Mouse (Mus musculus) ES-Bruce4 (cell line): ENCODE measurements at regions not wholly inside any gene's neighbourhood (a gene's known extent, or its start where the extent isn't known, plus 50 kb on each side); places are given as distances from the start of the nearest gene placed in this dataset.
A peak's percentile ranks its signal among the peaks of the same experiment; 100 is the strongest.

Experiments
- H3K27ac ChIP-seq: 2 replicates; pipeline ENCODE4 v1.5.1; 2012; ENCODE audit warnings: low read length, inconsistent platforms; ENCODE audit not compliant: insufficient read depth
- H3K27me3 ChIP-seq: 2 replicates; pipeline ENCODE4 v1.6.1; 2012; ENCODE audit warnings: mild to moderate bottlenecking, low read length, inconsistent platforms; ENCODE audit not compliant: control insufficient read depth, poor library complexity, insufficient read depth, severe bottlenecking
- H3K36me3 ChIP-seq: 2 replicates; pipeline ENCODE4 v1.6.1; 2012; ENCODE audit warnings: inconsistent platforms, mild to moderate bottlenecking, low read length, moderate library complexity; ENCODE audit not compliant: control insufficient read depth, poor library complexity, insufficient read depth, severe bottlenecking
- H3K4me1 ChIP-seq: one replicate; pipeline ENCODE4 v1.8.1; 2011; ENCODE audit warnings: low read length; ENCODE audit not compliant: control insufficient read depth, insufficient read depth
- H3K4me3 ChIP-seq: 2 replicates; pipeline ENCODE4 v1.5.1; 2011; ENCODE audit warnings: low read depth, mild to moderate bottlenecking, low read length
- H3K9ac ChIP-seq: 2 replicates; pipeline ENCODE4 v1.6.1; 2012; ENCODE audit warnings: low read depth, mild to moderate bottlenecking, inconsistent platforms; ENCODE audit not compliant: poor library complexity, severe bottlenecking
- H3K9me3 ChIP-seq: replicated peaks from 2 replicates; pipeline ENCODE4 v1.6.1; 2012; ENCODE audit warnings: mild to moderate bottlenecking, low read length, inconsistent platforms; ENCODE audit not compliant: control insufficient read depth, poor library complexity, insufficient read depth, severe bottlenecking
- CTCF ChIP-seq: IDR thresholded peaks from one replicate; pipeline ENCODE4 v1.8.1; 2011; ENCODE audit warnings: low read depth, low read length
- EP300 ChIP-seq: IDR thresholded peaks from 2 replicates; pipeline ENCODE4 v1.6.1; 2011; ENCODE audit warnings: low read depth, low read length; ENCODE audit not compliant: insufficient read depth
- POLR2A ChIP-seq: IDR thresholded peaks from one replicate; pipeline ENCODE4 v1.8.1; 2011; ENCODE audit warnings: low read length; ENCODE audit not compliant: insufficient read depth

DNA sequence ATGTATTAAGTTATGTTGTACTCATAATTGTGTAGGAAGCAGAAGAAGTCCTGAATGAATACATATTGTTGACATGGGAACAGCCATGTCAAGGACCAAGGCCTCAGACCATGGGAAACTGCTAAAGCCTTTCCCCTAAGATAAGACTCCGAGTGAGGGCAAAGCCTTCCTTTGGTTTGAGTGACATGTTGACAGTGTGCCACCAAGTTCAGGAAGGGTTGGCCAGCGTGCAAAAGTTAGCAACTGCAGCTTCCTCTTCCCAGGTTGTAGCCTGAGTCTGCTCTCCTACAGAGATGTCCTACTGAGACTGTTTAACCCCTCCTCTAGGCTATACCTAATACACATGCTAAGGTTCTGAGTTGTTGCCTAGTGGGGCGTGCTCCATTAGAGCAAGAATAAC is 334.5 kb downstream of the Wdr20rt start:
- Histone ChIP-seq H3K9me3 (no peaks in the 10 kb centered on the region), H3K36me3 (no peaks in the 10 kb centered on the region), H3K27ac (no peak overlapping the region), H3K27me3 (no peaks in the 10 kb centered on the region), H3K9ac (no peak overlapping the region), H3K4me3 (no peak overlapping the region), H3K4me1 (no peaks in the 10 kb centered on the region)
- no peak for TF ChIP-seq POLR2A
- no peak for TF ChIP-seq CTCF
- no peak for TF ChIP-seq EP300

DNA sequence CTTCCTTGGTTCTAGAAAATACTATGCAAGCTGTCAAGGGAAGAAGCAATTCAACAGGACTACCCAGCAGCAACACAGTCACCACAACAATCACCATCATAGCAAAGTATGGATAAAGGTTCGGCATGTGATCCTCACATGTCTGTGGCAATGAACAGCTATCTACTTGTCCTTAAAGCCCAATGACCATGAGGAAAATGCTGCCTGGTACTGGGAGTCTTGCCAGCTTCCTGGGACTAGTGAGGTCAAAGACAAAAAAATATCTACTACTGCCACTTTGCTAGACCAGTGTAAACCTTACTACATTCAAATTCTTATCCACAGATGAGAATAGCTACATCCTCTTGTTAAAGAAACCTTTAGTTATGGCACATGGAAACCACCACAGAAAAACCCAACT is 346.3 kb downstream of the Wdr20rt start:
- Histone ChIP-seq H3K27ac (no peak overlapping the region), H3K27me3 (no peaks in the 10 kb centered on the region), H3K36me3 (no peaks in the 10 kb centered on the region), H3K9me3 (no peaks in the 10 kb centered on the region), H3K9ac (no peak overlapping the region), H3K4me3 (no peak overlapping the region), H3K4me1 (no peaks in the 10 kb centered on the region)
- TF ChIP-seq CTCF: no peak
- TF ChIP-seq POLR2A: no peak
- TF ChIP-seq EP300: no peak

DNA sequence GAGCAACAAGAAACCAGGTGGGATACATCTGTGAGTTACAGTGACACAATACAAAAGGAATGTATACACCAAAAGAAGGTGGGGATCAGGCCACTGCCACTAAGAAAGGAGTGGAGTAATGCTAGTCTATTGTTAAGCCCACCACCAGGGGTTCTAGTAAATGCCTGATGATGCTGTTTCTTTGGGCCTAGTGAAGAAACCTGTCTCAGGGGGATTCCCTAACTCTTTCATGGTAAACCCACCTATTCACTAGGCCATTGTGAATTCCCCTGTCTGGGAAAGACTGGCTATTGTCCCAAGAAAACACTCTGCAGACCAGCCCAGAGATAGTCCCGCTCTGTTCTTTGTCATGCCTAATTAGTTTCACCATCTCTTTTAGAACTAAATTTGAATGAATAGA is 368.2 kb downstream of the Wdr20rt start:
- H3K36me3 ChIP-seq: no peaks in the 10 kb centered on the region
- no peak overlapping the region for H3K27ac ChIP-seq
- no peak overlapping the region for H3K4me3 ChIP-seq
- H3K9me3 ChIP-seq: peaks cover 4% of the 10 kb centered on the region; the same call in 1 of the 2 replicates
- H3K9ac ChIP-seq: no peak overlapping the region
- no peaks in the 10 kb centered on the region for H3K27me3 ChIP-seq
- TF ChIP-seq POLR2A: no peak
- no peak for TF ChIP-seq CTCF
- TF ChIP-seq EP300: no peak
- H3K4me1 ChIP-seq: no peaks in the 10 kb centered on the region

DNA sequence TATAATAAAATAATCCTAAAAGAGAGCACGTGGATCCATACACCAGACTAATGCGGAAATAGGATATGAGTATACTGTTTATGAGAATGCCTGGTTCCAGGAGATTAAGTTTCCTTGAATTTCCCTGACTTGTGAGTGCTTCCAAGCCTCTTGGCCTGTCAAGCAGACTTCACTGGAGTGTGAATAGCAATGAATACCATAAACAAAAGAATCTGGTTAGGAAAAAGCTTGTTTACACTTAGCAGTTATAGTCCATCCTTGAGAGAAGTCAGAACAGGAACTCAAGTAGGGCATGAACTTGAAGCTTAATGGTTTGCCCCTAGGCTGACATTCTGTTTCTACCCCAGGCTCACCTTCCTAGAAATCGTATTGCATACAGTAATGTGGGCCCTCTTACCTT is 368.8 kb downstream of the Wdr20rt start:
- H3K9ac ChIP-seq: no peak overlapping the region
- H3K27ac ChIP-seq: peak overlapping the region; percentile 81
- H3K4me1 ChIP-seq: no peaks in the 10 kb centered on the region
- no peaks in the 10 kb centered on the region for H3K36me3 ChIP-seq
- H3K4me3 ChIP-seq: no peak overlapping the region
- H3K9me3 ChIP-seq: peaks cover 4% of the 10 kb centered on the region; the same call in 1 of the 2 replicates
- TF ChIP-seq EP300: no peak
- no peak for TF ChIP-seq POLR2A
- no peak for TF ChIP-seq CTCF
- H3K27me3 ChIP-seq: no peaks in the 10 kb centered on the region

DNA sequence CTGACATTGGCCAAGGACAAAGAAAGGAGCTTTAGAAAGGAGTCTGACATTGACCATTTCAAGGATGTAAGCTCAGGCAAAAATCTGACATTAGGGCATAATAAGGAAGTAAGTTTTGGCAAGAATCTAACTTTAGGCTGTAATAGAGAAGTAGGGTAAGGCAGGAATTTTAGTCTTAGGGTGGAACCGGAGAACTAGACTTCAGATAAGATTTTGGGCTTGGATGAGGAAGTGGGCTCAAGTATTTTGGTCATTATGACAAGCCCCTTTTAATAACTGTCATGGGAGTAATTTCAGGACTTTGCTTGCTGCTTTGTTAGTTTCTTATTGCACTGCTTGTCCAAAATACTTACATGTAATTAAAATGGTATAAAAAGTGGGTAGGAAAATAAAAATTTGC is 418.9 kb downstream of the Wdr20rt start:
- no peaks in the 10 kb centered on the region for H3K4me1 ChIP-seq
- H3K9ac ChIP-seq: no peak overlapping the region
- no peaks in the 10 kb centered on the region for H3K36me3 ChIP-seq
- H3K27ac ChIP-seq: no peak overlapping the region
- H3K9me3 ChIP-seq: 0 out of 2 replicates have a peak, but pooled peaks cover 7% of the 10 kb centered on the region
- no peaks in the 10 kb centered on the region; the same call in 1 of the 2 replicates for H3K27me3 ChIP-seq
- no peak for TF ChIP-seq POLR2A
- TF ChIP-seq CTCF: no peak
- no peak for TF ChIP-seq EP300
- no peak overlapping the region for H3K4me3 ChIP-seq

DNA sequence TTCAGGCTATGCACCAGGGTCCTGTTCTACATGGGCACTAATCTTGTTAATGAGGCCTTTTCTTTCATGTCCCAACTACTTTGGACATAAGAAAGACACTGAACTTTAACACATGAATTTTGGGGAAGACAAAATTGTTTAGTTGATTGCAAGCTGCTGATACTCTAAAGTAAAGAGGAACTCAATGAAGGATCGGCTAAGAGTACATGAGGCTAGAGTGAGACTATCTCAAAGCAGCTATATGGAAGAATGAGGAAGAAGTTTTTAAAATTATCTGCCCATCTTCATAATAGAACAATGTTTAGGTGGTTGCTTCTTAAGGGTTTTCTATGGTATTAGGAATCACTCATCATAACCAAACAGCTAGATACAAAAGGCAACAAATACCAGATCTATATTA is 431.5 kb downstream of the Wdr20rt start:
- TF ChIP-seq EP300: no peak
- TF ChIP-seq CTCF: no peak
- no peak for TF ChIP-seq POLR2A
- no peak overlapping the region for H3K9ac ChIP-seq

More for the DNA sequence above, 431.5 kb downstream of the Wdr20rt start:
- H3K36me3 ChIP-seq: no peaks in the 10 kb centered on the region
- H3K9me3 ChIP-seq: no peaks in the 10 kb centered on the region
- H3K27ac ChIP-seq: no peak overlapping the region
- no peaks in the 10 kb centered on the region for H3K4me1 ChIP-seq
- H3K4me3 ChIP-seq: no peak overlapping the region
- no peaks in the 10 kb centered on the region for H3K27me3 ChIP-seq
